Mouse (Mus musculus) liver, postnatal 0 days (tissue): Measurements from ENCODE around the gene Anxa9.

Experiments used
- CTCF ChIP-seq: sonication (generic); IDR thresholded peaks from 2 replicates; pipeline ENCODE4 v1.5.1; 2016; ENCODE audit warnings: antibody characterized with exemption, low read depth
- EP300 ChIP-seq: IDR thresholded peaks from 2 replicates; pipeline ENCODE4 v1.6.1; 2016; ENCODE audit warnings: antibody characterized with exemption, low read depth, mild to moderate bottlenecking

DNA sequence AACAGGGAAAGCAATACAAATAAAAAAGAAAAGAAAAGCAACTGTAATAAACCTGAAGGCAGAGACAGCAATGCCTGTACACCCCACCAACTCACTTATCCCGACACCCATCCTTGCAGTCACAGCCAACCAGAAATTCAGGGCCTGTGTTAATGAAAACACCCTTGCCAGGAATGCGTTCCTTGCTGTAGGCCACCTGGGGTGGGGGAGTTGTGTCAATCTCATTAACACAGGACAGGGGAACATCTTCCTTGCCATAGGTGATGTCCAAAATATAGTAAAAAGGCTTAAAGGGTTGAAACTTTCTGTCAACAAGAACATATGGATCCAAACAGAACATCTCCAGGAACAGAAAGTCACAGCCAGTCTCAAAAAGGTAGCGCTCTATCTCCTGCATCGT, 31.3 kb upstream of the Anxa9 start:
- TF ChIP-seq CTCF (no peak), EP300 (no peak)
